Comparison of ENCODE assay signal across 10 mouse cellular contexts in genomic region chr11:24141479-24142251, GRCm38 (mm10).
DNase-seq lines count a peak whose midpoint lies in the region; ATAC-seq lines count a peak whose summit lies in the region.
"Had no signal": no experiment of that assay in that cellular context is flagged by ENCODE, and none has a peak within 500 bp of the region (broad histone marks: within the 10 kb centered on the region; RNA-seq: fewer than 3 reads in every experiment).

No protein-coding gene starts in this region.

- peaks cover 45% of the 10 kb centered on the region for H3K4me1 ChIP-seq in liver, embryonic 11.5 days (replicated peaks; ENCODE audit: control insufficient read depth, insufficient read depth, low read length)
- peaks cover 57% of the 10 kb centered on the region for H3K4me1 ChIP-seq in forebrain, embryonic 13.5 days
- H3K4me1 ChIP-seq in liver, embryonic 15.5 days (replicated peaks): peaks cover 90% of the 10 kb centered on the region
- peaks cover 17% of the 10 kb centered on the region for H3K4me1 ChIP-seq in kidney, embryonic 15.5 days

- no peaks in the 10 kb centered on the region for H3K27me3 ChIP-seq in liver, embryonic 11.5 days (replicated peaks; ENCODE audit: control insufficient read depth, insufficient read depth, low read length)
- no peaks in the 10 kb centered on the region for H3K27me3 ChIP-seq in forebrain, embryonic 13.5 days
- H3K27me3 ChIP-seq in liver, embryonic 15.5 days: no peaks in the 10 kb centered on the region
- no peaks in the 10 kb centered on the region for H3K27me3 ChIP-seq in kidney, embryonic 15.5 days
- H3K27me3 ChIP-seq: heart, embryonic 15.5 days; neural tube, embryonic 12.5 days had no signal

- ATAC-seq in liver, embryonic 11.5 days (replicated peaks; ENCODE audit: low FRiP score): no peak
- ATAC-seq in common myeloid progenitor, adult 5-6 weeks (replicated peaks; ENCODE audit: low read depth, poor library complexity, severe bottlenecking): peak; percentile 36
- peak; percentile 11; the same call in 1 of the 2 replicates for ATAC-seq in forebrain, embryonic 13.5 days
- no peak for ATAC-seq in liver, embryonic 15.5 days (ENCODE audit: insufficient read depth)
- no peak for ATAC-seq in kidney, embryonic 15.5 days (replicated peaks; ENCODE audit: low FRiP score)

- H3K9me3 ChIP-seq in liver, embryonic 11.5 days (ENCODE audit: control insufficient read depth, low read length): no peaks in the 10 kb centered on the region
- no peaks in the 10 kb centered on the region for H3K9me3 ChIP-seq in forebrain, embryonic 13.5 days (replicated peaks)
- 0 out of 2 replicates have a peak, but pooled peaks cover 3% of the 10 kb centered on the region for H3K9me3 ChIP-seq in liver, embryonic 15.5 days (replicated peaks)
- peaks cover 5% of the 10 kb centered on the region; the same call in 1 of the 2 replicates for H3K9me3 ChIP-seq in kidney, embryonic 15.5 days (replicated peaks)
- H3K9me3 ChIP-seq: heart, embryonic 15.5 days; neural tube, embryonic 12.5 days had no signal

- 0 out of 2 replicates have a peak overlapping the region, but pooled peaks have one; percentile 18 for H3K9ac ChIP-seq in liver, embryonic 11.5 days (ENCODE audit: low read depth, low read length)
- H3K9ac ChIP-seq in forebrain, embryonic 13.5 days: no peak overlapping the region
- H3K9ac ChIP-seq in liver, embryonic 15.5 days: no peak overlapping the region
- H3K9ac ChIP-seq in kidney, embryonic 15.5 days: no peak overlapping the region
- H3K9ac ChIP-seq: heart, embryonic 15.5 days; neural tube, embryonic 12.5 days had no signal

- no peak for DNase-seq in liver, embryonic 11.5 days (ENCODE audit: low spot score)
- no peak for DNase-seq in liver
- DNase-seq in cerebellum, postnatal 10 days: no peak
- no peak for DNase-seq in gastrocnemius, adult 8-10 months (ENCODE audit: low spot score in 2 of 2)

- peaks cover 3% of the 10 kb centered on the region; the same call in 1 of the 2 replicates for H3K36me3 ChIP-seq in liver, embryonic 11.5 days (ENCODE audit: control insufficient read depth, insufficient read depth, low read length)
- peaks cover 30% of the 10 kb centered on the region for H3K36me3 ChIP-seq in forebrain, embryonic 13.5 days (ENCODE audit: poor library complexity, severe bottlenecking)
- H3K36me3 ChIP-seq in liver, embryonic 15.5 days (replicated peaks): peaks cover 59% of the 10 kb centered on the region
- no peaks in the 10 kb centered on the region for H3K36me3 ChIP-seq in kidney, embryonic 15.5 days
- H3K36me3 ChIP-seq: heart, embryonic 15.5 days had no signal

- WGBS in liver, embryonic 11.5 days: 72% methylated on average over 10 of the region's 10 CpGs
- WGBS in forebrain, embryonic 13.5 days: 66% methylated on average over 10 of the region's 10 CpGs
- 71% methylated on average over 10 of the region's 10 CpGs for WGBS in liver, embryonic 15.5 days (ENCODE audit: insufficient replicate concordance)
- WGBS in kidney, embryonic 15.5 days: 76% methylated on average over 10 of the region's 10 CpGs

- no peak overlapping the region for H3K4me3 ChIP-seq in liver, embryonic 11.5 days (ENCODE audit: low read depth, low read length)
- no peak overlapping the region for H3K4me3 ChIP-seq in forebrain, embryonic 13.5 days
- no peak overlapping the region for H3K4me3 ChIP-seq in liver, embryonic 15.5 days (replicated peaks)
- H3K4me3 ChIP-seq in kidney, embryonic 15.5 days (replicated peaks): no peak overlapping the region
- H3K4me3 ChIP-seq: heart, embryonic 15.5 days; neural tube, embryonic 12.5 days had no signal

- no peak overlapping the region for H3K4me2 ChIP-seq in liver, embryonic 11.5 days
- no peak overlapping the region for H3K4me2 ChIP-seq in forebrain, embryonic 13.5 days
- no peak overlapping the region for H3K4me2 ChIP-seq in liver, embryonic 15.5 days
- H3K4me2 ChIP-seq in kidney, embryonic 15.5 days: no peak overlapping the region
- H3K4me2 ChIP-seq: heart, embryonic 15.5 days; neural tube, embryonic 12.5 days had no signal

- 0 out of 2 replicates have a peak overlapping the region, but pooled peaks have one; percentile 45 for H3K27ac ChIP-seq in liver, embryonic 11.5 days (ENCODE audit: low read depth, low read length)
- H3K27ac ChIP-seq in forebrain, embryonic 13.5 days: no peak overlapping the region; the same call in 1 of the 2 replicates
- H3K27ac ChIP-seq in liver, embryonic 15.5 days (replicated peaks): peak overlapping the region; percentile 43
- no peak overlapping the region for H3K27ac ChIP-seq in kidney, embryonic 15.5 days
- H3K27ac ChIP-seq: heart, embryonic 15.5 days; neural tube, embryonic 12.5 days had no signal

Comparison
In these comparisons a context has a peak if more than half of its experiments do, and no peak if none do; other contexts are left out.
1. ATAC-seq: peak in common myeloid progenitor, adult 5-6 weeks (single experiment) and forebrain, embryonic 13.5 days (single experiment); none in liver, embryonic 11.5 days (single experiment), liver, embryonic 15.5 days (single experiment) and kidney, embryonic 15.5 days (single experiment).
2. H3K27ac ChIP-seq: peak in liver, embryonic 11.5 days (single experiment) and liver, embryonic 15.5 days (single experiment); none in forebrain, embryonic 13.5 days (single experiment) and kidney, embryonic 15.5 days (single experiment).